In genomic region chr2:92607592-92607991, GRCm38 (mm10) we compare ENCODE assay signal across 27 mouse cellular contexts. TPM values are rescaled to one million over a fixed set of nuclear protein-coding genes. Genes with fewer than 3 reads are reported as not detected.
DNase-seq lines count a peak whose midpoint lies in the region; ATAC-seq lines count a peak whose summit lies in the region.
"Had no signal": no experiment of that assay in that cellular context is flagged by ENCODE, and none has a peak within 500 bp of the region (broad histone marks: within the 10 kb centered on the region; RNA-seq: fewer than 3 reads in every experiment).

No protein-coding gene starts in this region.

- peaks cover under 1% of the 10 kb centered on the region; the same call in 1 of the 2 replicates for H3K27me3 ChIP-seq in intestine, embryonic 16.5 days (replicated peaks; ENCODE audit: control insufficient read depth, insufficient read depth, low read length)
- H3K27me3 ChIP-seq in intestine, embryonic 15.5 days (replicated peaks) = peaks cover 8% of the 10 kb centered on the region
- peaks cover 3% of the 10 kb centered on the region; the same call in 1 of the 2 replicates for H3K27me3 ChIP-seq in midbrain, embryonic 11.5 days (ENCODE audit: control insufficient read depth, insufficient read depth, low read length)
- peaks cover 93% of the 10 kb centered on the region for H3K27me3 ChIP-seq in midbrain, embryonic 10.5 days (ENCODE audit: low read depth, poor library complexity, severe bottlenecking)
- peaks cover 49% of the 10 kb centered on the region for H3K27me3 ChIP-seq in liver, embryonic 12.5 days (replicated peaks)
- H3K27me3 ChIP-seq: forebrain, embryonic 15.5 days had no signal

- peak; percentile 21 for DNase-seq in midbrain, embryonic 11.5 days (ENCODE audit: low spot score, missing footprints)
- DNase-seq in midbrain, embryonic 10.5 days (ENCODE audit: low spot score) = no peak
- peak; percentile 3 for DNase-seq in right cerebral cortex, postnatal 14 days
- DNase-seq in right cerebral cortex, postnatal 4 days = no peak
- DNase-seq: adrenal gland, adult 2 months; adrenal gland, postnatal 14 days; B cell, adult 2 months; cerebellum, adult 11 months; cerebellum, adult 2 months; cerebellum, adult 9-11 months; cerebellum, postnatal 25 days; embryo, embryonic 11 days; gastrocnemius, postnatal 25 days; heart, postnatal 36 days had no signal

- no peaks in the 10 kb centered on the region for H3K36me3 ChIP-seq in intestine, embryonic 16.5 days (ENCODE audit: control insufficient read depth, insufficient read depth, low read length)
- no peaks in the 10 kb centered on the region for H3K36me3 ChIP-seq in intestine, embryonic 15.5 days
- H3K36me3 ChIP-seq in midbrain, embryonic 11.5 days (ENCODE audit: control insufficient read depth, insufficient read depth, low read length) = no peaks in the 10 kb centered on the region
- no peaks in the 10 kb centered on the region for H3K36me3 ChIP-seq in midbrain, embryonic 10.5 days
- H3K36me3 ChIP-seq in liver, embryonic 12.5 days = no peaks in the 10 kb centered on the region
- H3K36me3 ChIP-seq: embryonic facial prominence, embryonic 10.5 days; embryonic facial prominence, embryonic 13.5 days; forebrain, embryonic 12.5 days; forebrain, embryonic 15.5 days; G1E; hindbrain, embryonic 10.5 days had no signal

- H3K4me1 ChIP-seq in intestine, embryonic 16.5 days (ENCODE audit: control insufficient read depth, insufficient read depth, low read length) = no peaks in the 10 kb centered on the region
- H3K4me1 ChIP-seq in intestine, embryonic 15.5 days (replicated peaks) = no peaks in the 10 kb centered on the region
- peaks cover 3% of the 10 kb centered on the region; the same call in 1 of the 2 replicates for H3K4me1 ChIP-seq in midbrain, embryonic 11.5 days (ENCODE audit: control insufficient read depth, insufficient read depth, low read length)
- peaks cover 40% of the 10 kb centered on the region for H3K4me1 ChIP-seq in midbrain, embryonic 10.5 days
- 0 out of 2 replicates have a peak, but pooled peaks cover 4% of the 10 kb centered on the region for H3K4me1 ChIP-seq in liver, embryonic 12.5 days

- peak; percentile 54; the same call in 1 of the 2 replicates for ATAC-seq in intestine, embryonic 16.5 days
- ATAC-seq in intestine, embryonic 15.5 days = no peak
- no peak for ATAC-seq in midbrain, embryonic 11.5 days (ENCODE audit: low FRiP score)
- no peak for ATAC-seq in liver, embryonic 12.5 days
- ATAC-seq: forebrain, embryonic 15.5 days; hindbrain, embryonic 16.5 days had no signal

- H3K9ac ChIP-seq in intestine, embryonic 16.5 days (ENCODE audit: low read depth, low read length) = no peak overlapping the region; the same call in 1 of the 2 replicates
- no peak overlapping the region for H3K9ac ChIP-seq in intestine, embryonic 15.5 days
- no peak overlapping the region for H3K9ac ChIP-seq in midbrain, embryonic 11.5 days (ENCODE audit: low read length)
- H3K9ac ChIP-seq in liver, embryonic 12.5 days = no peak overlapping the region
- H3K9ac ChIP-seq: embryonic facial prominence, embryonic 13.5 days; forebrain, embryonic 12.5 days; forebrain, embryonic 15.5 days; hindbrain, embryonic 13.5 days had no signal

- WGBS in intestine, embryonic 16.5 days = 74% methylated on average over 3 of the region's 3 CpGs
- 62% methylated on average over 3 of the region's 3 CpGs for WGBS in intestine, embryonic 15.5 days
- WGBS in midbrain, embryonic 11.5 days = 83% methylated on average over 3 of the region's 3 CpGs
- WGBS in midbrain, embryonic 10.5 days = 70% methylated on average over 3 of the region's 3 CpGs
- 72% methylated on average over 3 of the region's 3 CpGs for WGBS in liver, embryonic 12.5 days (ENCODE audit: insufficient replicate concordance)

- no peak overlapping the region for H3K27ac ChIP-seq in intestine, embryonic 16.5 days (ENCODE audit: low read length)
- H3K27ac ChIP-seq in intestine, embryonic 15.5 days = no peak overlapping the region
- no peak overlapping the region for H3K27ac ChIP-seq in midbrain, embryonic 11.5 days (ENCODE audit: low read depth, low read length)
- no peak overlapping the region for H3K27ac ChIP-seq in midbrain, embryonic 10.5 days (replicated peaks)
- H3K27ac ChIP-seq in liver, embryonic 12.5 days = no peak overlapping the region
- H3K27ac ChIP-seq: embryonic facial prominence, embryonic 10.5 days; embryonic facial prominence, embryonic 13.5 days; forebrain, embryonic 12.5 days; hindbrain, embryonic 10.5 days; hindbrain, embryonic 13.5 days had no signal

- H3K9me3 ChIP-seq in intestine, embryonic 16.5 days (ENCODE audit: control insufficient read depth, low read length) = no peaks in the 10 kb centered on the region
- H3K9me3 ChIP-seq in intestine, embryonic 15.5 days = no peaks in the 10 kb centered on the region
- H3K9me3 ChIP-seq in midbrain, embryonic 11.5 days (ENCODE audit: control insufficient read depth, low read length) = no peaks in the 10 kb centered on the region
- no peaks in the 10 kb centered on the region for H3K9me3 ChIP-seq in midbrain, embryonic 10.5 days (replicated peaks)
- no peaks in the 10 kb centered on the region for H3K9me3 ChIP-seq in liver, embryonic 12.5 days (replicated peaks)
- H3K9me3 ChIP-seq: embryonic facial prominence, embryonic 10.5 days; embryonic facial prominence, embryonic 13.5 days; forebrain, embryonic 12.5 days; forebrain, embryonic 15.5 days; G1E; hindbrain, embryonic 10.5 days; hindbrain, embryonic 13.5 days had no signal

- H3K4me2 ChIP-seq in intestine, embryonic 16.5 days (ENCODE audit: low read depth, low read length) = no peak overlapping the region
- H3K4me2 ChIP-seq in intestine, embryonic 15.5 days (replicated peaks) = no peak overlapping the region
- no peak overlapping the region for H3K4me2 ChIP-seq in midbrain, embryonic 11.5 days
- no peak overlapping the region for H3K4me2 ChIP-seq in liver, embryonic 12.5 days
- H3K4me2 ChIP-seq: embryonic facial prominence, embryonic 13.5 days; forebrain, embryonic 12.5 days; forebrain, embryonic 15.5 days; heart, embryonic 11.5 days; hindbrain, embryonic 13.5 days had no signal

- H3K4me3 ChIP-seq in intestine, embryonic 16.5 days (ENCODE audit: low read length) = no peak overlapping the region
- H3K4me3 ChIP-seq in intestine, embryonic 15.5 days (replicated peaks) = no peak overlapping the region
- H3K4me3 ChIP-seq in midbrain, embryonic 11.5 days (ENCODE audit: low read depth, low read length) = no peak overlapping the region
- no peak overlapping the region for H3K4me3 ChIP-seq in midbrain, embryonic 10.5 days
- H3K4me3 ChIP-seq in liver, embryonic 12.5 days = no peak overlapping the region
- H3K4me3 ChIP-seq: embryonic facial prominence, embryonic 10.5 days; embryonic facial prominence, embryonic 13.5 days; erythroblast, embryonic 14.5 days; forebrain, embryonic 12.5 days; forebrain, embryonic 15.5 days; hindbrain, embryonic 10.5 days; hindbrain, embryonic 13.5 days had no signal

RNA-seq across cellular contexts. Expression of gene Chst1, which starts 8.1 kb away (rescaled TPM):
- polyA plus RNA-seq in intestine, embryonic 16.5 days (2015; fragmentation: Nextera tagmentation; extraction: Ambion mirVana) = 4.2 TPM in 2 replicates
- 4.1 and 4.5 TPM in 2 replicates for polyA plus RNA-seq in intestine, embryonic 15.5 days (2015; fragmentation: Nextera tagmentation; extraction: Ambion mirVana)
- 4.2 and 4.3 TPM in 2 replicates for polyA plus RNA-seq in midbrain, embryonic 11.5 days (2014; fragmentation: Nextera tagmentation; extraction: Ambion mirVana)
- polyA plus RNA-seq in midbrain, embryonic 10.5 days (2016; fragmentation: Nextera tagmentation; extraction: Ambion mirVana) = 5.1 and 5.7 TPM in 2 replicates
- 0.56 and 0.59 TPM in 2 replicates for polyA plus RNA-seq in liver, embryonic 12.5 days (2016; fragmentation: Nextera tagmentation; extraction: Ambion mirVana)
- polyA plus RNA-seq: erythroblast, embryonic 14.5 days had no signal

Comparison
In these comparisons a context has a peak if more than half of its experiments do, and no peak if none do; other contexts are left out.
1. DNase-seq: peak in midbrain, embryonic 11.5 days (single experiment) and right cerebral cortex, postnatal 14 days (single experiment); none in midbrain, embryonic 10.5 days (single experiment) and right cerebral cortex, postnatal 4 days (single experiment).